Mouse (Mus musculus): ENCODE measurements around the gene Cckar. TPM values are rescaled to one million over a fixed set of nuclear protein-coding genes. Genes with fewer than 3 reads are reported as not detected.

The Cckar gene
- polyA plus RNA-seq, 1 experiment from 2014 or later, result 19.9 TPM

GRCm38 (mm10) chr5:53711277-53711676 is 3.8 kb upstream of the Cckar start:
- Histone ChIP-seq H3K27ac (replicated peaks) (no peak overlapping the region), H3K27me3 (ENCODE audit: control insufficient read depth, insufficient read depth, low read length) (no peaks in the 10 kb centered on the region), H3K4me3 (ENCODE audit: low read depth, low read length) (no peak overlapping the region), H3K9ac (ENCODE audit: low read length) (no peak overlapping the region), H3K4me2 (replicated peaks; ENCODE audit: low read depth) (no peak overlapping the region), H3K36me3 (ENCODE audit: control insufficient read depth, insufficient read depth, low read length) (no peaks in the 10 kb centered on the region), H3K4me1 (replicated peaks; ENCODE audit: control insufficient read depth, insufficient read depth) (no peaks in the 10 kb centered on the region), H3K9me3 (ENCODE audit: control insufficient read depth, low read length) (no peaks in the 10 kb centered on the region)
- TF ChIP-seq EP300 (optimal IDR thresholded peaks at IDR 0.05), result no peak
- TF ChIP-seq CTCF (IDR thresholded peaks at IDR 0.05; ENCODE audit: low read depth), result no peak
- no peak for ATAC-seq (ENCODE audit: low FRiP score, low TSS enrichment)
- WGBS, result 68% methylated on average over 9 of the region's 9 CpGs
- no peak for DNase-seq (ENCODE audit: low spot score)

- Histone ChIP-seq H3K27ac (replicated peaks) (no peak overlapping the region), H3K4me2 (replicated peaks; ENCODE audit: low read depth) (no peak overlapping the region), H3K9ac (ENCODE audit: low read length) (no peak overlapping the region), H3K27me3 (ENCODE audit: control insufficient read depth, insufficient read depth, low read length) (no peaks in the 10 kb centered on the region), H3K4me3 (ENCODE audit: low read depth, low read length) (no peak overlapping the region), H3K9me3 (ENCODE audit: control insufficient read depth, low read length) (no peaks in the 10 kb centered on the region), H3K36me3 (ENCODE audit: control insufficient read depth, insufficient read depth, low read length) (no peaks in the 10 kb centered on the region), H3K4me1 (replicated peaks; ENCODE audit: control insufficient read depth, insufficient read depth) (no peaks in the 10 kb centered on the region)
- WGBS, result 72% methylated on average over 4 of the region's 4 CpGs
- DNase-seq (ENCODE audit: low spot score), result no peak
- ATAC-seq (ENCODE audit: low FRiP score, low TSS enrichment), result 0 out of 2 replicates have a peak, but pooled peaks have one; percentile 10
- TF ChIP-seq CTCF (IDR thresholded peaks at IDR 0.05; ENCODE audit: low read depth), result no peak
- no peak for TF ChIP-seq EP300 (optimal IDR thresholded peaks at IDR 0.05)
These were observed 686 bp upstream of the Cckar start for GRCm38 (mm10) chr5:53708191-53708590.

- no peaks in the 10 kb centered on the region for H3K9me3 ChIP-seq (ENCODE audit: control insufficient read depth, low read length)
- TF ChIP-seq CTCF (IDR thresholded peaks at IDR 0.05; ENCODE audit: low read depth) (peak; percentile 17; the same call in 1 of the 2 replicates), EP300 (optimal IDR thresholded peaks at IDR 0.05) (no peak)
- H3K27me3 ChIP-seq (ENCODE audit: control insufficient read depth, insufficient read depth, low read length), result no peaks in the 10 kb centered on the region
- no peak overlapping the region for H3K9ac ChIP-seq (ENCODE audit: low read length)
- H3K4me3 ChIP-seq (ENCODE audit: low read depth, low read length), result no peak overlapping the region
- H3K27ac ChIP-seq (replicated peaks), result no peak overlapping the region
- H3K4me2 ChIP-seq (replicated peaks; ENCODE audit: low read depth), result no peak overlapping the region
- H3K4me1 ChIP-seq (replicated peaks; ENCODE audit: control insufficient read depth, insufficient read depth), result no peaks in the 10 kb centered on the region
- 72% methylated on average over 14 of the region's 14 CpGs for WGBS
- no peaks in the 10 kb centered on the region for H3K36me3 ChIP-seq (ENCODE audit: control insufficient read depth, insufficient read depth, low read length)
- DNase-seq (ENCODE audit: low spot score) (no peak), ATAC-seq (ENCODE audit: low FRiP score, low TSS enrichment) (no peak)
These were observed 4.8 kb downstream of the Cckar start for GRCm38 (mm10) chr5:53702686-53703085.

GRCm38 (mm10) chr5:53697794-53698193 is 9.7 kb downstream of the Cckar start:
- H3K4me2 ChIP-seq (replicated peaks; ENCODE audit: low read depth), result no peak overlapping the region
- H3K9me3 ChIP-seq (ENCODE audit: control insufficient read depth, low read length), result no peaks in the 10 kb centered on the region
- 48% methylated on average over 9 of the region's 9 CpGs for WGBS
- H3K9ac ChIP-seq (ENCODE audit: low read length), result no peak overlapping the region
- no peaks in the 10 kb centered on the region for H3K27me3 ChIP-seq (ENCODE audit: control insufficient read depth, insufficient read depth, low read length)
- TF ChIP-seq CTCF (IDR thresholded peaks at IDR 0.05; ENCODE audit: low read depth) (no peak), EP300 (optimal IDR thresholded peaks at IDR 0.05) (no peak)
- H3K4me3 ChIP-seq (ENCODE audit: low read depth, low read length), result no peak overlapping the region
- H3K4me1 ChIP-seq (replicated peaks; ENCODE audit: control insufficient read depth, insufficient read depth), result no peaks in the 10 kb centered on the region
- ATAC-seq (ENCODE audit: low FRiP score, low TSS enrichment) (peak; percentile 58; the same call in 1 of the 2 replicates), DNase-seq (ENCODE audit: low spot score) (peak; percentile 53)
- no peaks in the 10 kb centered on the region for H3K36me3 ChIP-seq (ENCODE audit: control insufficient read depth, insufficient read depth, low read length)
- 0 out of 2 replicates have a peak overlapping the region, but pooled peaks have one; percentile 20 for H3K27ac ChIP-seq (replicated peaks)

- H3K9ac ChIP-seq (ENCODE audit: low read length), result no peak overlapping the region
- DNase-seq (ENCODE audit: low spot score) (no peak), ATAC-seq (ENCODE audit: low FRiP score, low TSS enrichment) (no peak)
- no peaks in the 10 kb centered on the region for H3K36me3 ChIP-seq (ENCODE audit: control insufficient read depth, insufficient read depth, low read length)
- 38% methylated on average over 3 of the region's 3 CpGs for WGBS
- TF ChIP-seq CTCF (IDR thresholded peaks at IDR 0.05; ENCODE audit: low read depth) (no peak), EP300 (optimal IDR thresholded peaks at IDR 0.05) (no peak)
- H3K27ac ChIP-seq (replicated peaks), result no peak overlapping the region
- no peaks in the 10 kb centered on the region for H3K4me1 ChIP-seq (replicated peaks; ENCODE audit: control insufficient read depth, insufficient read depth)
- H3K4me3 ChIP-seq (ENCODE audit: low read depth, low read length), result no peak overlapping the region
- no peaks in the 10 kb centered on the region for H3K27me3 ChIP-seq (ENCODE audit: control insufficient read depth, insufficient read depth, low read length)
- H3K4me2 ChIP-seq (replicated peaks; ENCODE audit: low read depth), result no peak overlapping the region
- no peaks in the 10 kb centered on the region for H3K9me3 ChIP-seq (ENCODE audit: control insufficient read depth, low read length)
These were observed 10.8 kb downstream of the Cckar start for GRCm38 (mm10) chr5:53696701-53697100.

GRCm38 (mm10) chr5:53692662-53693061 is 14.8 kb downstream of the Cckar start:
- no peak overlapping the region for H3K27ac ChIP-seq (replicated peaks)
- DNase-seq (ENCODE audit: low spot score) (no peak), ATAC-seq (ENCODE audit: low FRiP score, low TSS enrichment) (no peak)
- TF ChIP-seq EP300 (optimal IDR thresholded peaks at IDR 0.05) (no peak), CTCF (IDR thresholded peaks at IDR 0.05; ENCODE audit: low read depth) (peak; percentile 35; the same call in 1 of the 2 replicates)
- no peak overlapping the region for H3K9ac ChIP-seq (ENCODE audit: low read length)
- H3K36me3 ChIP-seq (ENCODE audit: control insufficient read depth, insufficient read depth, low read length), result no peaks in the 10 kb centered on the region
- 100% methylated on average over 1 of the region's 1 CpGs for WGBS
- H3K4me3 ChIP-seq (ENCODE audit: low read depth, low read length), result no peak overlapping the region
- no peaks in the 10 kb centered on the region for H3K9me3 ChIP-seq (ENCODE audit: control insufficient read depth, low read length)
- no peaks in the 10 kb centered on the region for H3K4me1 ChIP-seq (replicated peaks; ENCODE audit: control insufficient read depth, insufficient read depth)
- no peak overlapping the region for H3K4me2 ChIP-seq (replicated peaks; ENCODE audit: low read depth)
- H3K27me3 ChIP-seq (ENCODE audit: control insufficient read depth, insufficient read depth, low read length), result no peaks in the 10 kb centered on the region

All from stomach, postnatal 0 days (tissue).